Mouse (Mus musculus): Measurements from ENCODE around the gene Sun1. TPM values are rescaled to one million over a fixed set of nuclear protein-coding genes. Genes with fewer than 3 reads are reported as not detected.

Sun1 gene
- polyA plus RNA-seq, 1 experiment from 2014 or later: 49.1 TPM

- H3K4me1 ChIP-seq (replicated peaks): no peaks in the 10 kb centered on the region
- no peaks in the 10 kb centered on the region for H3K27me3 ChIP-seq
- H3K36me3 ChIP-seq: no peaks in the 10 kb centered on the region; the same call in 1 of the 2 replicates
- no peak overlapping the region for H3K27ac ChIP-seq
- H3K9me3 ChIP-seq: no peaks in the 10 kb centered on the region
- WGBS: 74% methylated on average over 2 of the region's 2 CpGs
- no peak overlapping the region for H3K9ac ChIP-seq (replicated peaks)
- H3K4me3 ChIP-seq (replicated peaks): no peak overlapping the region
- ATAC-seq: no peak
- H3K4me2 ChIP-seq (replicated peaks): no peak overlapping the region
Measured at GRCm38 (mm10) chr5:139294089-139294488, 93.7 kb downstream of the Sun1 start.

GRCm38 (mm10) chr5:139297092-139297491 is 96.7 kb downstream of the Sun1 start:
- Histone ChIP-seq H3K4me3 (replicated peaks) (no peak overlapping the region), H3K36me3 (no peaks in the 10 kb centered on the region; the same call in 1 of the 2 replicates), H3K27ac (no peak overlapping the region), H3K9me3 (no peaks in the 10 kb centered on the region), H3K27me3 (no peaks in the 10 kb centered on the region), H3K4me2 (replicated peaks) (no peak overlapping the region), H3K4me1 (replicated peaks) (no peaks in the 10 kb centered on the region), H3K9ac (replicated peaks) (no peak overlapping the region)
- no peak for ATAC-seq
- WGBS: 90% methylated on average over 10 of the region's 10 CpGs

GRCm38 (mm10) chr5:139297745-139298144 is 97.3 kb downstream of the Sun1 start:
- 81% methylated on average over 5 of the region's 5 CpGs for WGBS
- Histone ChIP-seq H3K9ac (replicated peaks) (no peak overlapping the region), H3K36me3 (no peaks in the 10 kb centered on the region; the same call in 1 of the 2 replicates), H3K4me1 (replicated peaks) (no peaks in the 10 kb centered on the region), H3K4me2 (replicated peaks) (no peak overlapping the region), H3K4me3 (replicated peaks) (no peak overlapping the region), H3K9me3 (no peaks in the 10 kb centered on the region), H3K27me3 (no peaks in the 10 kb centered on the region), H3K27ac (no peak overlapping the region)
- ATAC-seq: no peak

Other genes starting within 250 kb of the Sun1 start
- 7.5 and 8.3 TPM in 2 replicates for gene Pdgfa, start 203.3 kb upstream of the Sun1 start, polyA plus RNA-seq (2015; fragmentation: Nextera tagmentation; extraction: Ambion mirVana)
- 139 and 148 TPM in 2 replicates for gene Prkar1b, start 50.6 kb upstream of the Sun1 start, polyA plus RNA-seq (2015; fragmentation: Nextera tagmentation; extraction: Ambion mirVana)
- gene Dnaaf5, start 50.4 kb upstream of the Sun1 start, polyA plus RNA-seq (2015; fragmentation: Nextera tagmentation; extraction: Ambion mirVana): 2.3 and 3.9 TPM in 2 replicates
- 112 and 116 TPM in 2 replicates for gene Get4, start 51.7 kb downstream of the Sun1 start, polyA plus RNA-seq (2015; fragmentation: Nextera tagmentation; extraction: Ambion mirVana)
- gene Adap1, start 125.0 kb downstream of the Sun1 start, polyA plus RNA-seq (2015; fragmentation: Nextera tagmentation; extraction: Ambion mirVana): 13.8 and 14.5 TPM in 2 replicates
- 120 and 131 TPM in 2 replicates for gene Cox19, start 150.8 kb downstream of the Sun1 start, polyA plus RNA-seq (2015; fragmentation: Nextera tagmentation; extraction: Ambion mirVana)
- gene Cyp2w1, start 152.0 kb downstream of the Sun1 start, polyA plus RNA-seq (2015; fragmentation: Nextera tagmentation; extraction: Ambion mirVana): not detected in 2 replicates
- gene Gpr146, start 177.1 kb downstream of the Sun1 start, polyA plus RNA-seq (2015; fragmentation: Nextera tagmentation; extraction: Ambion mirVana): 1.7 TPM in 2 replicates
- 0.13 TPM in 1 of 2 replicates, not detected in the other for gene C130050O18Rik, start 204.6 kb downstream of the Sun1 start, polyA plus RNA-seq (2015; fragmentation: Nextera tagmentation; extraction: Ambion mirVana)
- 6.0 and 7.5 TPM in 2 replicates for gene Gper1, start 222.5 kb downstream of the Sun1 start, polyA plus RNA-seq (2015; fragmentation: Nextera tagmentation; extraction: Ambion mirVana)

Measured in midbrain, embryonic 13.5 days (tissue).